Mouse (Mus musculus): ENCODE results near the gene Elovl3. TPM values are rescaled to one million over a fixed set of nuclear protein-coding genes. Genes with fewer than 3 reads are reported as not detected.

The Elovl3 gene
- polyA plus RNA-seq (2014; fragmentation: Nextera tagmentation; extraction: Ambion mirVana): not detected in 2 replicates

DNA sequence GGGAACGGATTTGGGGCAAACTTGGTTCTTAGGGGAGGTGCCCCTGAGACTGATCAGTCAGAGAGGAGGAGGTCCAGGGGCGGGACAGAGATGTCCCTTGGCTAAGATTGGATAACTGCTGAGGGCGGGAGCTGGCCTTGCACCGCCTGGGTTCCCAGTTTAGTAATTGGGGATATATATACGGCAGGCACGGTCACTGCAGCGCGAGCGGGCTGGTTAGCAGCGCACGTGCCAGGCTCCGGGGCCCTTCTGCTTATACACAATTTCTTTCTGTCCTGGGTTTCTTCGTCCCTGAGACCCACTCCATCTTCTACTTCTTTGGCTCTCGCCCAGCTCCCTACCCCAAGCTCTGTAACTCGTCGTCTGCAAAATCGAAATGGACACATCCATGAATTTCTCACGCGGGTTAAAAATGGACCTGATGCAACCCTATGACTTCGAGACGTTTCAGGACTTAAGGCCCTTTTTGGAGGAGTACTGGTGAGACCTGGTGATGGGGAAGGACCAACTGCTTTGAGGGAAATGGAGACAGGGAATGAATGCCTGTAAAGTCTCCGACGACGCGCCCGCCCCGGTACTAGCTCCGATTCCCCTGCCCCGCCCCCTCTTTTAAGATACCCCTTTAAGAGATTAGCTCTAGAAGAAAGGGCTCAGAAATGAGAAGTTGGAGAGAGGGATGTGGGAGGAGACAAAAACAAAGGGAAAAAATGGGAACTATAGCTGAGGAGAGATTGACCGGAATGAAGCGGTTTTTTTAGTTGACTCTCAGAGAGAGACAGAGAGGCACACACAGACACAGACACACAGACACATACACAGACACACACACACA lies at the start of gene Elovl3:
Gene Elovl3 (plus strand): TSS at position 204 of the 832 bp plus-strand sequence.
- H3K36me3 ChIP-seq (ENCODE audit: control insufficient read depth, insufficient read depth, low read length): no peaks in the 10 kb centered on the region
- ATAC-seq (ENCODE audit: insufficient number of reproducible peaks, insufficient read depth, low FRiP score, low read depth): no peak
- H3K27ac ChIP-seq (replicated peaks in 1 of 2; ENCODE audit: control insufficient read depth in 1 of 2, insufficient read depth in 1 of 2, low read depth in 2 of 2, low read length in 2 of 2): no peak within 1 kb of the TSS
- WGBS: 5% methylated on average over 31 of the region's 31 CpGs
- H3K4me3 ChIP-seq (ENCODE audit: control insufficient read depth in 1 of 2, insufficient read depth in 1 of 2, low read depth in 1 of 2, low read length in 2 of 2): peak within 1 kb of the TSS; percentile 25 to 35
- H3K4me2 ChIP-seq (ENCODE audit: low read length): peak within 1 kb of the TSS; percentile 75
- no peaks in the 10 kb centered on the region for H3K9me3 ChIP-seq (ENCODE audit: control insufficient read depth, low read length)
- H3K9ac ChIP-seq (ENCODE audit: low read length): peak within 1 kb of the TSS; percentile 36; the same call in 1 of the 2 replicates
- H3K4me1 ChIP-seq (ENCODE audit: control insufficient read depth in 2 of 2, insufficient read depth in 2 of 2, low read length in 2 of 2): peaks cover 10 to 17% of the 10 kb centered on the region in 2 experiments; a peak in 3 of 4 replicates
- peaks cover 54% of the 10 kb centered on the region for H3K27me3 ChIP-seq (ENCODE audit: control insufficient read depth, insufficient read depth, low read length)

GRCm38 (mm10) chr19:46085185-46085584 lies 46.5 kb upstream of the Elovl3 start:
- Histone ChIP-seq H3K4me3 (ENCODE audit: control insufficient read depth in 1 of 2, insufficient read depth in 1 of 2, low read depth in 1 of 2, low read length in 2 of 2) (no peak overlapping the region), H3K27me3 (ENCODE audit: control insufficient read depth, insufficient read depth, low read length) (no peaks in the 10 kb centered on the region), H3K9me3 (ENCODE audit: control insufficient read depth, low read length) (no peaks in the 10 kb centered on the region), H3K36me3 (ENCODE audit: control insufficient read depth, insufficient read depth, low read length) (peaks cover 56% of the 10 kb centered on the region), H3K9ac (ENCODE audit: low read length) (no peak overlapping the region), H3K4me1 (ENCODE audit: control insufficient read depth in 2 of 2, insufficient read depth in 2 of 2, low read length in 2 of 2) (peaks cover 0 to 8% of the 10 kb centered on the region in 2 experiments; a peak in 3 of 4 replicates), H3K27ac (replicated peaks in 1 of 2; ENCODE audit: control insufficient read depth in 1 of 2, insufficient read depth in 1 of 2, low read depth in 2 of 2, low read length in 2 of 2) (no peak overlapping the region), H3K4me2 (ENCODE audit: low read length) (no peak overlapping the region)
- no peak for ATAC-seq (ENCODE audit: insufficient number of reproducible peaks, insufficient read depth, low FRiP score, low read depth)
- 96% methylated on average over 8 of the region's 8 CpGs for WGBS

DNA sequence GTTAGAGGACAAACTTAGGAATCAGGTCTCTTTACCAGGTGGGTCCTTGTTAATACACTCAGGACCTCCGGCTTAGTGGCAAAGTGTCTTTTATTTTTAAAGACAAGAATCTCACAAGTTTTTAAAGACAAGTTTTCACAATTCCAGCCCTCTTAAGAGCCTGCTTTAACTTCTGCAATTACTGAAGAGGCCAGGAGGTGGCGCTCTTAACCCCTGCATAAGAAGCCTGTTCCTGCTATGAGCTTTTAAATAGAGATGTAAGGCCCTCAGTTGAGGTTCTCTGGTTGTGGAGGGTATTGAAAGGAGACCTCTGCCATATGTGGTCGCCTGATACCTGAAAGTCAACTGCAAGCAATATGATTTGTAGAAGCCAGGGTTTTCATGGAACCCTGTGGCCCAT lies 45.4 kb upstream of the Elovl3 start:
- no peaks in the 10 kb centered on the region for H3K27me3 ChIP-seq (ENCODE audit: control insufficient read depth, insufficient read depth, low read length)
- peaks cover 44% of the 10 kb centered on the region for H3K36me3 ChIP-seq (ENCODE audit: control insufficient read depth, insufficient read depth, low read length)
- no peak for ATAC-seq (ENCODE audit: insufficient number of reproducible peaks, insufficient read depth, low FRiP score, low read depth)
- H3K4me3 ChIP-seq (ENCODE audit: control insufficient read depth in 1 of 2, insufficient read depth in 1 of 2, low read depth in 1 of 2, low read length in 2 of 2): no peak overlapping the region
- peaks cover 0 to 8% of the 10 kb centered on the region in 2 experiments; a peak in 3 of 4 replicates for H3K4me1 ChIP-seq (ENCODE audit: control insufficient read depth in 2 of 2, insufficient read depth in 2 of 2, low read length in 2 of 2)
- no peak overlapping the region for H3K27ac ChIP-seq (replicated peaks in 1 of 2; ENCODE audit: control insufficient read depth in 1 of 2, insufficient read depth in 1 of 2, low read depth in 2 of 2, low read length in 2 of 2)
- no peak overlapping the region for H3K9ac ChIP-seq (ENCODE audit: low read length)
- H3K4me2 ChIP-seq (ENCODE audit: low read length): no peak overlapping the region
- WGBS: 44% methylated on average over 3 of the region's 3 CpGs
- H3K9me3 ChIP-seq (ENCODE audit: control insufficient read depth, low read length): no peaks in the 10 kb centered on the region

GRCm38 (mm10) chr19:46087871-46088270 lies 43.8 kb upstream of the Elovl3 start:
- 53% methylated on average over 7 of the region's 7 CpGs for WGBS
- no peaks in the 10 kb centered on the region for H3K27me3 ChIP-seq (ENCODE audit: control insufficient read depth, insufficient read depth, low read length)
- no peaks in the 10 kb centered on the region for H3K9me3 ChIP-seq (ENCODE audit: control insufficient read depth, low read length)
- H3K27ac ChIP-seq (replicated peaks in 1 of 2; ENCODE audit: control insufficient read depth in 1 of 2, insufficient read depth in 1 of 2, low read depth in 2 of 2, low read length in 2 of 2): no peak overlapping the region
- no peak overlapping the region for H3K4me3 ChIP-seq (ENCODE audit: control insufficient read depth in 1 of 2, insufficient read depth in 1 of 2, low read depth in 1 of 2, low read length in 2 of 2)
- H3K36me3 ChIP-seq (ENCODE audit: control insufficient read depth, insufficient read depth, low read length): peaks cover 29% of the 10 kb centered on the region
- ATAC-seq (ENCODE audit: insufficient number of reproducible peaks, insufficient read depth, low FRiP score, low read depth): no peak
- no peak overlapping the region for H3K9ac ChIP-seq (ENCODE audit: low read length)
- H3K4me1 ChIP-seq (ENCODE audit: control insufficient read depth in 2 of 2, insufficient read depth in 2 of 2, low read length in 2 of 2): peaks cover 0 to 8% of the 10 kb centered on the region in 2 experiments
- no peak overlapping the region for H3K4me2 ChIP-seq (ENCODE audit: low read length)

DNA sequence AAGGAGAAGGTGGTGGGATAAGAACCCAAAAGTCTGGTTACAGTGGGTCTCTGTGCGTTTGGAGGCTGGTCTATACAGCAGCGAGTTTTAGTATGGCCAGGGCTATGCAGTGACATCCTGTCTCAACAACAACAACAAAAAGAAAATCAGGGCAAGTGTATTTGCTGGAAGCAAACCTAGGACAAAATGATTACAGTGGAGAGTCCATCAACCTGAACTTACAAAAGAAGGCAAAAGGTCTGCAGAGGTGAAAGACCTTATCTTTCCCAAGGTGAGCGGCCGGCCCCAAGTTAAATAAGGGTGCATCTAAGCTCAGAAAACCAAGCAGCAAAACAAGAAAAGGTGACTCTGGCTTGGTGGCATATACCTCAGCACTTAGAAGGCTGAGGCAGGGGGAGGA lies 40.1 kb upstream of the Elovl3 start:
- Histone ChIP-seq H3K27ac (replicated peaks in 1 of 2; ENCODE audit: control insufficient read depth in 1 of 2, insufficient read depth in 1 of 2, low read depth in 2 of 2, low read length in 2 of 2) (no peak overlapping the region), H3K27me3 (ENCODE audit: control insufficient read depth, insufficient read depth, low read length) (no peaks in the 10 kb centered on the region), H3K4me3 (ENCODE audit: control insufficient read depth in 1 of 2, insufficient read depth in 1 of 2, low read depth in 1 of 2, low read length in 2 of 2) (no peak overlapping the region), H3K36me3 (ENCODE audit: control insufficient read depth, insufficient read depth, low read length) (no peaks in the 10 kb centered on the region), H3K9me3 (ENCODE audit: control insufficient read depth, low read length) (peaks cover 3% of the 10 kb centered on the region; the same call in 1 of the 2 replicates), H3K4me1 (ENCODE audit: control insufficient read depth in 2 of 2, insufficient read depth in 2 of 2, low read length in 2 of 2) (peaks cover 0 to 8% of the 10 kb centered on the region in 2 experiments), H3K9ac (ENCODE audit: low read length) (no peak overlapping the region), H3K4me2 (ENCODE audit: low read length) (no peak overlapping the region)
- 80% methylated on average over 4 of the region's 4 CpGs for WGBS
- no peak for ATAC-seq (ENCODE audit: insufficient number of reproducible peaks, insufficient read depth, low FRiP score, low read depth)

- peaks cover 3% of the 10 kb centered on the region; the same call in 1 of the 2 replicates for H3K9me3 ChIP-seq (ENCODE audit: control insufficient read depth, low read length)
- no peak overlapping the region for H3K27ac ChIP-seq (replicated peaks in 1 of 2; ENCODE audit: control insufficient read depth in 1 of 2, insufficient read depth in 1 of 2, low read depth in 2 of 2, low read length in 2 of 2)
- no peak for ATAC-seq (ENCODE audit: insufficient number of reproducible peaks, insufficient read depth, low FRiP score, low read depth)
- no peaks in the 10 kb centered on the region for H3K27me3 ChIP-seq (ENCODE audit: control insufficient read depth, insufficient read depth, low read length)
- no peak overlapping the region for H3K9ac ChIP-seq (ENCODE audit: low read length)
- no peaks in the 10 kb centered on the region for H3K36me3 ChIP-seq (ENCODE audit: control insufficient read depth, insufficient read depth, low read length)
- no peak overlapping the region for H3K4me3 ChIP-seq (ENCODE audit: control insufficient read depth in 1 of 2, insufficient read depth in 1 of 2, low read depth in 1 of 2, low read length in 2 of 2)
- WGBS: 88% methylated on average over 2 of the region's 2 CpGs
- no peaks in the 10 kb centered on the region; a peak in 1 of 4 replicates for H3K4me1 ChIP-seq (ENCODE audit: control insufficient read depth in 2 of 2, insufficient read depth in 2 of 2, low read length in 2 of 2)
- H3K4me2 ChIP-seq (ENCODE audit: low read length): no peak overlapping the region
Observed at GRCm38 (mm10) chr19:46094144-46094543, 37.6 kb upstream of the Elovl3 start.

- H3K36me3 ChIP-seq (ENCODE audit: control insufficient read depth, insufficient read depth, low read length): no peaks in the 10 kb centered on the region
- no peak overlapping the region for H3K27ac ChIP-seq (replicated peaks in 1 of 2; ENCODE audit: control insufficient read depth in 1 of 2, insufficient read depth in 1 of 2, low read depth in 2 of 2, low read length in 2 of 2)
- no peak overlapping the region for H3K4me3 ChIP-seq (ENCODE audit: control insufficient read depth in 1 of 2, insufficient read depth in 1 of 2, low read depth in 1 of 2, low read length in 2 of 2)
- no peak for ATAC-seq (ENCODE audit: insufficient number of reproducible peaks, insufficient read depth, low FRiP score, low read depth)
- H3K9ac ChIP-seq (ENCODE audit: low read length): no peak overlapping the region
- H3K9me3 ChIP-seq (ENCODE audit: control insufficient read depth, low read length): peaks cover 3% of the 10 kb centered on the region; the same call in 1 of the 2 replicates
- no peak overlapping the region for H3K4me2 ChIP-seq (ENCODE audit: low read length)
- no peaks in the 10 kb centered on the region for H3K27me3 ChIP-seq (ENCODE audit: control insufficient read depth, insufficient read depth, low read length)
- no peaks in the 10 kb centered on the region; a peak in 1 of 4 replicates for H3K4me1 ChIP-seq (ENCODE audit: control insufficient read depth in 2 of 2, insufficient read depth in 2 of 2, low read length in 2 of 2)
- 72% methylated on average over 3 of the region's 4 CpGs for WGBS
Observed at GRCm38 (mm10) chr19:46095291-46095690, 36.4 kb upstream of the Elovl3 start.

Measured in heart, embryonic 14.5 days (tissue).